Mouse (Mus musculus) neutrophil, adult 5-6 weeks (primary cell): ENCODE results near the gene Smyd1. TPM values are rescaled to one million over a fixed set of nuclear protein-coding genes. Genes with fewer than 3 reads are reported as not detected.

Source experiments
- ATAC-seq: fragments of 151-379, 151-347 bp; 2 replicates; pipeline ENCODE4 v1.8.0; 2017; ENCODE audit warnings: mild to moderate bottlenecking, moderate TSS enrichment; ENCODE audit not compliant: insufficient number of reproducible peaks, poor library complexity, low FRiP score, severe bottlenecking; ENCODE audit errors: extremely low read depth
- total RNA-seq: library from RNA; stranded (forward); fragments of 200-1000 nt; gene quantifications from 2 replicates; pipeline ENCODE4 v1.2.3, GENCODE M21; 2017

Gene Smyd1
- not detected in 2 replicates for total RNA-seq

DNA sequence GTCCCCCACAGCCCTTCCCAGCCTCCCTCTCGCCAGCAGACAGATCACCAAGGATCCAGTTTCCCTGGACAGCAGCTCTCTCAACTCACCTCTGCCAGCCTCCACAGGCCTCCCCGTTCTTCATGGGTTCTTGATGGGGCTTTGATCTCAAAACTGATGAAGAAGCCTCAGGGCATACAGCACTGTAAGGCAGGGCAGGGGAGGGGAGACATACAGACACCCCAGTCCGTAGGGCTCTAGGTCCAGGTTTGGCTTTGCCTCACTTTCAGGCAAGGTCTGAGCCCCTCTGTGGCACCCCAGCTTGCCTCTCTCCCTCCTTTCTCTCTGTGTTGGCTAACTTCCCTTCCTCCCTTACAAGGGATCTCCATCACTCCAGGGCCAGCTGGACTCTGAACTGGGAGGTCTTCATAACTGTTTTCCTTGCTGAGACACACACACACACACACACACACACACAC is at the start of gene Smyd1:
Smyd1 (minus strand) TSS at position 408 of the 458 bp plus-strand sequence.
- ATAC-seq: no peak

GRCm38 (mm10) chr6:71371085-71371605 is 49.1 kb upstream of the Smyd1 start:
- ATAC-seq: no peak

DNA sequence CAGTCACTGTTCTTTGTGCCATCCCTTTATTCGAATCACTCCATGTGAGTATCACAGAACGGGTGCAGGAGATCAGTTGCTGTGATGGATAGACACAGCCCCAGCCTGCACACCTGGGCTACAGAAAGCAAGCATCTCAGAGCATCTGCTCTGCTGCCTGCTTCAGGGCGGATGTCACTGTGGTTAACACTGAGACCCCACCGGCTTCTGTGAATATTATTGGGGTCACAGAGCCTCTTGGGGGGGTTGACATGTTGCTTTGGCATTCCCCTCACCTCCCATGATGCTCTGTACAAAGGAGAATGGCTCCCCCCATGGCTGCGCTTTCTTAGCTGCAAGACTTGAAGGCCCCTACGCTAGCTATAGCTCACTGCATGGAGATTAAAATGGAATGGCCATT is 47.4 kb upstream of the Smyd1 start:
- no peak for ATAC-seq

- no peak for ATAC-seq
These were observed 42.0 kb upstream of the Smyd1 start for GRCm38 (mm10) chr6:71363995-71364394.

DNA sequence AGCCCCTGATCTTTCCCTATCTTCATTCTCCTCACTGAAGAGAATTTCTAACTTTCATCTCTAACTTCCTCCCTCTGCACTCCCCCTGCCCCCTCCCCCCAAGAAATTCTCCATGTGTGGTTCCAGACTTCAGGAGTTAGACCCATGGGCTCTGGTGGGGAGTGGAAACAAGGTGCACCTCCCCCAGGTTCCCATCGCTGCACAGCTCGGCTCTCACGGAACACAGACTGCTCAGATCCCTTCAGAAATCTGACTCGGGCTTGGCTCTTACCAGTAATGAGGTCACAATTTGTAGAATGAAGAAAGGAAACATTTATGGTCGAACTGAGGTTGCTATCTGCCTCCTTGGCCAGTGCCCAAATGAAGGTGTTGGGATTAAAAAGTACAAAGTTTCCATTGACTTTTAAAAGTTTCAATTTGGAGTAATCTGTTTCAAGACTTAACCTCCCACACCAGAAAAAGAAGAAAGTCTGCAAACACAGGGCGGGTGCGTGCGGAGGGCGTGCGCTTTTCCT is 39.2 kb upstream of the Smyd1 start:
- ATAC-seq: no peak

DNA sequence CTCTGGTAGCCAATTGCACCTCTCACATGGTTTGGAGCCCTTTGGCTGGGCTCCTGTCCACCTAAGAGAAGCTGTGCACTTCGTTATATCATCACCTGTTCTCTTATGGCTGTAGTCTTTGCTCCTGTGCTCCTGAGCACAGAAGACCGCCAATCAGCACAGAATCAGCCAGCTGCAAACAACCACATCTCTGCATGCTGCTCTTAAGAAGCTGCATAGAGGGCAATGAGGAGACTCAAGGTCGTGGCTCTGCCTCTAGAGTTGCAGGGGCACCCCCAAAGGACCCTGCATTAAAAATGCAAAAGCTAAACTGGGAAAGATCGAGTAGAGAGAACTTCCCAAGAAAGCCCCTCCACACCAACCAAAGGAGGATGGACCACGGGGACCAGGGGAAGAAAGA is 38.7 kb upstream of the Smyd1 start:
- no peak for ATAC-seq

DNA sequence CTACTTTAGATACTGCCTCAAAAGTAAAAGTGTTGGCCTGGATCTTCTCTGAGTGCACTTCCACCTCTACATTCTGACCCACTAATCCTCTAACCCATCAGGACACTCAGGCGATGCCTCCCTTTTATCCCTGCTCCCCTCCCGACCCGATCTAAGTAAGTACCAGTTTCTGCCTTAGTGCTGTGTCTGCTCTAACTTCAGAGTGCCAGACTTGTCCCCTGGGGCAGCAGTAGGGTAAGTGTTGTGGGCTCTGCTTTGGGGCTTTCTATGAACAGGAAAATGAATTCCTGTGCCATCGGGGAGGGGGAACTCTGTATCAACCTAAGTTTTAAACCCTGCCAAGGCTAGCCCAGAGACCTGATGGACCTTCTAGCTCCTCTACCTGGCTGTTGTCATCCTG is 38.2 kb upstream of the Smyd1 start:
- ATAC-seq: no peak

DNA sequence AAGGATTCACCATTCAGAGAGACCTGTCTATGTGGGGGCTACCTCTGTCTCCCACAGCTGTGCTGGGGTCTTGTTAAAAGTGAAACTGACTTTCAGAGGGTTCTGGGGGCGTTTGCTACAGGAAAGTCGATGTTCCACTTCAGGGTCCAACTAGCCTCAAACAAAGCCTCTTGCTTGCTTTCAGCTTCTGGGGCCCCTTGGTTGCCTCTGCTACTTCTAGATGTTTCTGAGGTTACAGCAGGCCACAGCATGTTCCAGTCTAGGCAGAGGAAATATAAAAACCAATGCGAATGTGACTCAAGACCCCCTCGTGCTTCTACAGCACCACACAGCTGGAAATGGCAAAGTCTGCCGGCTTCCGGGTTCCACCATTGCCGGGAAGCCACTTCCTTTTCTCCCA is 35.5 kb upstream of the Smyd1 start:
- no peak for ATAC-seq

DNA sequence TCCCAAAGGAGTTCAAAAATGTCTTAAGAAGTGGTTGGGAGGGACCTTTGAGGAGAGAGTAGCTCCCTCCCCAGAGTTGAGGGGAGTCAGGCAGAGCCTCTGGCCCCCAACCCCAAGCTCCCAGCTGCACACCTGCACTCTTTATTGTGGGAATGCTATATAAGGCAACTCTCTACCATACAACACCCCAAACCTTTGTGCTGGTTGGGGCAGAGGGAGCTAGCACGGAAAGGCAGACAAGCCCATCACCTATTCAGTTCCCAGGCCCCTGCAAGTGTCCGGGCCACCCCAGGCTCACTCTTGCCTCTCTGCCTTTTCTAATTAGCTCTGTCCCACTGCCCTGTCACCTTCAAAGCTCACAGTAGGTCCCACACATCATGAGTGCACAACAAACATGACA is 31.7 kb upstream of the Smyd1 start:
- ATAC-seq: no peak

DNA sequence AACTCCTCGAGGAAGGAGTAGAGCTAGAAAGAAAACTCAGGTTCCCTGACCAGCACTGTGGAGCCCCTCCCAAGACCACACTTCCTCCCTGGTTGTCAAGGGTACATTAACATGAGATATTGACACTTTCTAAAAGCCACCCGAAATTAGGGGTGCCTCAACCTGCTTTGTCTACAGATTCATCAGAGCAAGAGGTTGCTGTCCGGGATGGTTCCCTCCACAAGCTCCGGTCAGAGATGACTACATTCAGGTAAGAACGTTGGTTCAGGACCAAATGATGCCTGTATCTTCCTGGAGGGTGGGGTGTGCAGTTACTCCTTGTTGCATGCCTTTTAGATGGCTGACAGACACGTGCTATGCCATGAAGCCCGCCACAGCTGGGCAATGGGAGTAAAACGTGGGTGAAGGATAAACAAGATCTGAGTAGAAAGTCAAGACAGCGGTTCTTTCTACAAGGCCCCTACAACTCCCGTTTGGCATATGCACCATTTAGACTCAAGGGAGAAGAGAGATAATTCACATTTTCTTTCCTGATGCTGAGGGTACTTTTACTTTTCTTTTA is 30.9 kb upstream of the Smyd1 start:
- no peak for ATAC-seq

DNA sequence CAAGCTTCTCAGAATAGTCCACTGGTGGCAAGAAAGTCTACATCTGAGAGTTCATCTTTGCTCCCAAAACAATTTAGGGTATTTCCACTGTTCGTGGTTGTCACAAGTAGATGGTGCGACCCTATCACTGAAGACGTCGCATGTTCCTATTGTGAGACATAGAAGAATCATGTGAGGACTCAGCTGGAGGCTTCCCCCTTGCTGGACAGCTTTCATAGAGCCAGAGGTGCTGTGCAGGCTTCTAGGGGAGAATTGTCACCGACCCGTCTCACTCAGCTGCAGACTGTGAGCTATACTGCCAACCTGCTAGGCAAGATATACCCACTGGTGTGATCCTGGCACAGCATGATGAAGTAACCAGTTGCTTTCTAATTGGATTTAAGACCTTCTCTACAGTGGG is 30.2 kb upstream of the Smyd1 start:
- no peak for ATAC-seq

DNA sequence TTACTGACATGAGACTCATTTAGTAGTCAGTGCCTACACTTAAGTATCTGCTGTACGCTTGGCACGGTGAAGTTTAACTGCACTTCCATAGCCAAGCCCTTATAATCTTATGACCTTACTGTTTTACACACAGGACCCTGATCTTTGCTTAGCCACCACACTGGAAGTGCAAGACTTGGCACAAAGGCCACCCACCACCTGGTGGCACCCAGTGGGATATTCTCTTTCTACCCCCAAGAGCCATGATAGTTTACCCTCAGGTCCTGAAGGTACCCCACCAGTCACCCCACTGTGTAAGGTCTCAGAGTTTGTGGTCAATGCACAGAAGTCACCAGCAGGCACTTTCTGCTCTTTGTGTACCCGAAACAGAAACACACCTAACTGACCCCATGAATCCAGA is 29.2 kb upstream of the Smyd1 start:
- no peak for ATAC-seq

DNA sequence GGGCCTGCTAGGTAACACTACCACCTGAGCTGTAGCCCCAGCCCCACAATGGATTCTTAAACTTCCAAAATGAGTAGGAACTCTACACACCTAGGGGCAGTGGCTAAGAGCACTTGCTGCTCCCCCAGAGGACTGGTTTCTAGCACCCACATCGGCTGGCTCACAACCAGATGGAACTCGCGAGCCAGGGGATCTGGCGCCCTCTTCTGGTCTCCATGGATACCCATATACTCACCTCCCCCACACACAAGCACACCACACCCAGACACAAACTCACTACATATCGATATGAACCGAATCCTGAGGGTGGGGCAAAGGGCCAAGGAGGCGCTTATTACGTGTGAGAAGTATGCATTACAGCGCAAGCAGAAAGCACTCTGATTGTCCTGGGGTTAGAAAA is 26.0 kb upstream of the Smyd1 start:
- no peak for ATAC-seq

DNA sequence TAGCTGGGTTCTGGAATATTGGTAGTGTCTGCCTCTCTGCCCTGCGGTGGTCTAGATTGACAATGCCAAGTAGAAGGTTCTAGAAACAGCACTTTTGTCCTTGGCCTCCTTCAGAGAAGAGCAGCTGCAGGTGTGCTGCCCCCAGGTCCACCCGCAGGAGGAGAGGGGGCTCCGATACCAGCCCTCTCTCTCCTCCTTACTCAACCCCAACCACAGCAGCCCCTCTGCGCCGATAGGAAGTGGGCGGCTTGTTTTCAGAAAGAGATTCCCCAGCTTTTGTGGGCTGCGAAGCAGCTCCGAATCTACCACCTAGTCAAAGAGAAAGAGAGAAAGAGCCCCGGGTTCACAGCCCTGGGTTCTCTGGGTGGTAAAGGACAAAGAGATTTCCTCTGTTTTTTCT is 19.1 kb upstream of the Smyd1 start:
- ATAC-seq: no peak

GRCm38 (mm10) chr6:71339351-71339750 is 17.3 kb upstream of the Smyd1 start:
- no peak for ATAC-seq

GRCm38 (mm10) chr6:71338941-71339340 is 16.9 kb upstream of the Smyd1 start:
- ATAC-seq: no peak

GRCm38 (mm10) chr6:71337666-71338065 is 15.6 kb upstream of the Smyd1 start:
- ATAC-seq: no peak

DNA sequence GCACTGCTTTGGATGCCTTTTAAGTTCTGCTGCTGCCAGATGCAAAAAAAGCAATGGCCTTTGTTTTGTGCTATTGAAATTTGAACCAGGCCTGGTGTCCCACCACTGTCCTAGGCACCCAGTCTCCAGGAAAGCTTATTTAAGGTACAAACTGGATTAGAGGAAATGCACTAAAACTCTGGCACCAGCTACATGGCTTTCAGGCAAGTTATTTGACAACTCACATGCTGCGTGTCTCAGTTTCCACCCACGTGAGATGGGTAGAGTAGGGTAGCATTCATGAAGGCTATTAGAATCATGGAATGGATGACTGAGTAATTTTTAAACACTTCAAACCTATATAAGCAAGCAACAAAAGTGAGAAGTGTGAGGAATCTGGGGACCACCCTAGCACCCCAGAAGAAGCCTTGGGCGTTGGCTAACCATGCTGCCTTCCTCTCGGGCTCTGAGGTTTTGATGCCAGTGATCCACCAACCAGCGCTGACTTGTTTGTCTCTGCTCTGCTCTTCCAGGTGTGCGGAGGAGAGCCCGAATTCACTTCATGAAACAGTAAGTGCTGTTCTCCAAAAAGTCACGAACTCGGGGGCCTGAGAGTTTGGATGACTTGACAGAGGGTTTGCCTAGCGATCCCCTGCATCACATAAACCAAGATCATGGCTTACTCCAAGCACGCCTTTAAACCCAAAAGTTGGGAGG is 11.7 kb upstream of the Smyd1 start:
- no peak for ATAC-seq

- no peak for ATAC-seq
These were observed 11.0 kb upstream of the Smyd1 start for GRCm38 (mm10) chr6:71333031-71333430.

GRCm38 (mm10) chr6:71332236-71332965 is 10.4 kb upstream of the Smyd1 start:
- no peak for ATAC-seq
